Mouse (Mus musculus): ENCODE results near the gene Elavl3. TPM values are rescaled to one million over a fixed set of nuclear protein-coding genes. Genes with fewer than 3 reads are reported as not detected.
"Not testable (repeated sequence)": the region's sequence is repeated elsewhere in the genome, so short reads cannot be mapped to it uniquely, and the experiment has no call there.

Gene Elavl3
- polyA plus RNA-seq, 1 experiment: 165 TPM

- WGBS: 91% methylated on average over 2 of the region's 2 CpGs
- no peak for TF ChIP-seq CTCF (IDR thresholded peaks at IDR 0.05; ENCODE audit: borderline replicate concordance, insufficient read depth, low read depth, low read length)
- TF ChIP-seq POLR2A (IDR thresholded peaks at IDR 0.05; ENCODE audit: borderline replicate concordance, insufficient read depth, low read length): no peak
- Histone ChIP-seq H3K4me3 (replicated peaks; ENCODE audit: insufficient read depth, low read depth, low read length) (no peak overlapping the region), H3K27me3 (ENCODE audit: control insufficient read depth, insufficient read depth, low read length) (no peaks in the 10 kb centered on the region), H3K4me1 (ENCODE audit: control insufficient read depth, insufficient read depth, low read length) (peaks cover 8% of the 10 kb centered on the region; the same call in 1 of the 2 replicates), H3K27ac (ENCODE audit: insufficient read depth, low read length) (no peak overlapping the region)
- no peak for DNase-seq
Observed at GRCm38 (mm10) chr9:22087034-22087618, 35.3 kb upstream of the Elavl3 start.

- Histone ChIP-seq H3K4me1 (ENCODE audit: control insufficient read depth, insufficient read depth, low read length) (peaks cover 8% of the 10 kb centered on the region; the same call in 1 of the 2 replicates), H3K4me3 (replicated peaks; ENCODE audit: insufficient read depth, low read depth, low read length) (peak overlapping the region; percentile 78), H3K27ac (ENCODE audit: insufficient read depth, low read length) (no peak overlapping the region), H3K27me3 (ENCODE audit: control insufficient read depth, insufficient read depth, low read length) (no peaks in the 10 kb centered on the region)
- DNase-seq: no peak
- 79% methylated on average over 6 of the region's 6 CpGs for WGBS
- TF ChIP-seq POLR2A (IDR thresholded peaks at IDR 0.05; ENCODE audit: borderline replicate concordance, insufficient read depth, low read length) (no peak), CTCF (IDR thresholded peaks at IDR 0.05; ENCODE audit: borderline replicate concordance, insufficient read depth, low read depth, low read length) (no peak)
Observed at GRCm38 (mm10) chr9:22086012-22086411, 34.2 kb upstream of the Elavl3 start.

- no peak for TF ChIP-seq CTCF (IDR thresholded peaks at IDR 0.05; ENCODE audit: borderline replicate concordance, insufficient read depth, low read depth, low read length)
- TF ChIP-seq POLR2A (IDR thresholded peaks at IDR 0.05; ENCODE audit: borderline replicate concordance, insufficient read depth, low read length): peak; percentile 78; the same call in 1 of the 2 replicates
- H3K4me3 ChIP-seq (replicated peaks; ENCODE audit: insufficient read depth, low read depth, low read length): peak within 1 kb of the TSS; percentile 78
- peaks cover 8% of the 10 kb centered on the region; the same call in 1 of the 2 replicates for H3K4me1 ChIP-seq (ENCODE audit: control insufficient read depth, insufficient read depth, low read length)
- peak; percentile 96 to 98 for DNase-seq
- WGBS: under 1% methylated on average over 48 of the region's 48 CpGs
- no peaks in the 10 kb centered on the region for H3K27me3 ChIP-seq (ENCODE audit: control insufficient read depth, insufficient read depth, low read length)
- H3K27ac ChIP-seq (ENCODE audit: insufficient read depth, low read length): peak within 1 kb of the TSS; percentile 68
Observed at GRCm38 (mm10) chr9:22085022-22085834, 33.4 kb upstream of the Elavl3 start, which contains the start of gene Ecsit. TSS of gene Ecsit (minus strand) at chr9:22085438.

- no peak for TF ChIP-seq CTCF (IDR thresholded peaks at IDR 0.05; ENCODE audit: borderline replicate concordance, insufficient read depth, low read depth, low read length)
- TF ChIP-seq POLR2A (IDR thresholded peaks at IDR 0.05; ENCODE audit: borderline replicate concordance, insufficient read depth, low read length): no peak
- H3K27me3 ChIP-seq (ENCODE audit: control insufficient read depth, insufficient read depth, low read length): no peaks in the 10 kb centered on the region
- WGBS: 17% methylated on average over 4 of the region's 4 CpGs
- peaks cover 8% of the 10 kb centered on the region; the same call in 1 of the 2 replicates for H3K4me1 ChIP-seq (ENCODE audit: control insufficient read depth, insufficient read depth, low read length)
- H3K27ac ChIP-seq (ENCODE audit: insufficient read depth, low read length): peak overlapping the region; percentile 68; the same call in 1 of the 2 replicates
- DNase-seq: no peak
- peak overlapping the region; percentile 73 for H3K4me3 ChIP-seq (replicated peaks; ENCODE audit: insufficient read depth, low read depth, low read length)
Observed at GRCm38 (mm10) chr9:22084667-22085021, 32.8 kb upstream of the Elavl3 start.

GRCm38 (mm10) chr9:22076223-22076622, 24.4 kb upstream of the Elavl3 start:
- Histone ChIP-seq H3K27ac (ENCODE audit: insufficient read depth, low read length) (no peak overlapping the region), H3K4me3 (replicated peaks; ENCODE audit: insufficient read depth, low read depth, low read length) (no peak overlapping the region), H3K4me1 (ENCODE audit: control insufficient read depth, insufficient read depth, low read length) (no peaks in the 10 kb centered on the region), H3K27me3 (ENCODE audit: control insufficient read depth, insufficient read depth, low read length) (no peaks in the 10 kb centered on the region)
- TF ChIP-seq CTCF (IDR thresholded peaks at IDR 0.05; ENCODE audit: borderline replicate concordance, insufficient read depth, low read depth, low read length) (no peak), POLR2A (IDR thresholded peaks at IDR 0.05; ENCODE audit: borderline replicate concordance, insufficient read depth, low read length) (no peak)
- no peak for DNase-seq
- WGBS: 93% methylated on average over 23 of the region's 23 CpGs

- 84% methylated on average over 5 of the region's 5 CpGs for WGBS
Observed at GRCm38 (mm10) chr9:22075778-22076177, 24.0 kb upstream of the Elavl3 start.

GRCm38 (mm10) chr9:22072276-22072675, 20.5 kb upstream of the Elavl3 start:
- no peaks in the 10 kb centered on the region for H3K27me3 ChIP-seq (ENCODE audit: control insufficient read depth, insufficient read depth, low read length)
- no peak for TF ChIP-seq CTCF (IDR thresholded peaks at IDR 0.05; ENCODE audit: borderline replicate concordance, insufficient read depth, low read depth, low read length)
- TF ChIP-seq POLR2A (IDR thresholded peaks at IDR 0.05; ENCODE audit: borderline replicate concordance, insufficient read depth, low read length): no peak
- H3K27ac ChIP-seq (ENCODE audit: insufficient read depth, low read length): peak overlapping the region; percentile 2; the same call in 1 of the 2 replicates
- 68% methylated on average over 4 of the region's 4 CpGs for WGBS
- H3K4me3 ChIP-seq (replicated peaks; ENCODE audit: insufficient read depth, low read depth, low read length): no peak overlapping the region
- H3K4me1 ChIP-seq (ENCODE audit: control insufficient read depth, insufficient read depth, low read length): peaks cover 17% of the 10 kb centered on the region
- no peak for DNase-seq

More at GRCm38 (mm10) chr9:22075778-22076177, 24.0 kb upstream of the Elavl3 start:
- not testable (repeated sequence) for H3K4me1 ChIP-seq (ENCODE audit: control insufficient read depth, insufficient read depth, low read length); H3K27ac ChIP-seq (ENCODE audit: insufficient read depth, low read length); DNase-seq; H3K4me3 ChIP-seq (replicated peaks; ENCODE audit: insufficient read depth, low read depth, low read length); H3K27me3 ChIP-seq (ENCODE audit: control insufficient read depth, insufficient read depth, low read length)
